Mouse (Mus musculus) limb, embryonic 11.5 days (tissue): ENCODE data around the gene Stk39. TPM values are rescaled to one million over a fixed set of nuclear protein-coding genes. Genes with fewer than 3 reads are reported as not detected.

Experiments used
- ATAC-seq: fragments of 200-750 bp; cut with Nextera tagmentation; 2 replicates; pipeline ENCODE4 v1.8.0; 2017; ENCODE audit warnings: low read depth; ENCODE audit not compliant: insufficient number of reproducible peaks, low FRiP score, low TSS enrichment
- DNase-seq: peaks from one replicate; pipeline ENCODE4 v3.0.0-alpha.2; 2015; ENCODE audit warnings: low spot score
- H3K27ac ChIP-seq: fragments of 300-500 bp; sonication (generic); replicated peaks from 2 replicates; pipeline ENCODE4 v1.5.1; 2014; ENCODE audit warnings: low read depth, mild to moderate bottlenecking, low read length
- H3K27me3 ChIP-seq: fragments of 300-500 bp; sonication (generic); 2 replicates; pipeline ENCODE4 v1.6.1; 2014; ENCODE audit warnings: mild to moderate bottlenecking, low read length, mixed read lengths; ENCODE audit not compliant: control insufficient read depth, insufficient read depth
- H3K36me3 ChIP-seq: fragments of 300-500 bp; sonication (generic); 2 replicates; pipeline ENCODE4 v1.6.1; 2014; ENCODE audit warnings: mild to moderate bottlenecking, low read length, moderate library complexity, mixed read lengths; ENCODE audit not compliant: control insufficient read depth, insufficient read depth
- H3K4me1 ChIP-seq: fragments of 300-500 bp; sonication (generic); 2 replicates; pipeline ENCODE4 v1.6.1; 2014; ENCODE audit warnings: low read length, mixed read lengths; ENCODE audit not compliant: control insufficient read depth, insufficient read depth
- H3K4me2 ChIP-seq: fragments of 300-500 bp; sonication (generic); 2 replicates; pipeline ENCODE4 v1.6.1; 2014; ENCODE audit warnings: low read depth, mild to moderate bottlenecking, moderate library complexity; ENCODE audit not compliant: severe bottlenecking
- H3K4me3 ChIP-seq: fragments of 300-500 bp; sonication (generic); 2 replicates; pipeline ENCODE4 v1.5.1; 2014; ENCODE audit warnings: low read depth, low read length
- H3K9ac ChIP-seq: fragments of 300-500 bp; sonication (generic); 2 replicates; pipeline ENCODE4 v1.6.1; 2014; ENCODE audit warnings: mild to moderate bottlenecking, low read length
- H3K9me3 ChIP-seq: fragments of 300-500 bp; sonication (generic); 2 replicates; pipeline ENCODE4 v1.6.1; 2016; ENCODE audit warnings: low read length; ENCODE audit not compliant: control insufficient read depth
- WGBS: fragments of 180-500 bp; shearing (Covaris S2); extraction: QIAGEN DNeasy Blood & Tissue Kit; methylation state at CpG from one replicate; pipeline ENCODE4 v1.1.7; 2014; 5-methylcytosine and 5-hydroxymethylcytosine counted together
- polyA plus RNA-seq: library from polyadenylated mRNA; unstranded; fragments of >200 nt; fragmentation: Nextera tagmentation; extraction: Ambion mirVana; gene quantifications from 2 replicates; pipeline ENCODE4 v1.2.1, GENCODE M21; 2014

Gene Stk39
- polyA plus RNA-seq, 1 experiment from 2014 or later: 22.3 TPM

DNA sequence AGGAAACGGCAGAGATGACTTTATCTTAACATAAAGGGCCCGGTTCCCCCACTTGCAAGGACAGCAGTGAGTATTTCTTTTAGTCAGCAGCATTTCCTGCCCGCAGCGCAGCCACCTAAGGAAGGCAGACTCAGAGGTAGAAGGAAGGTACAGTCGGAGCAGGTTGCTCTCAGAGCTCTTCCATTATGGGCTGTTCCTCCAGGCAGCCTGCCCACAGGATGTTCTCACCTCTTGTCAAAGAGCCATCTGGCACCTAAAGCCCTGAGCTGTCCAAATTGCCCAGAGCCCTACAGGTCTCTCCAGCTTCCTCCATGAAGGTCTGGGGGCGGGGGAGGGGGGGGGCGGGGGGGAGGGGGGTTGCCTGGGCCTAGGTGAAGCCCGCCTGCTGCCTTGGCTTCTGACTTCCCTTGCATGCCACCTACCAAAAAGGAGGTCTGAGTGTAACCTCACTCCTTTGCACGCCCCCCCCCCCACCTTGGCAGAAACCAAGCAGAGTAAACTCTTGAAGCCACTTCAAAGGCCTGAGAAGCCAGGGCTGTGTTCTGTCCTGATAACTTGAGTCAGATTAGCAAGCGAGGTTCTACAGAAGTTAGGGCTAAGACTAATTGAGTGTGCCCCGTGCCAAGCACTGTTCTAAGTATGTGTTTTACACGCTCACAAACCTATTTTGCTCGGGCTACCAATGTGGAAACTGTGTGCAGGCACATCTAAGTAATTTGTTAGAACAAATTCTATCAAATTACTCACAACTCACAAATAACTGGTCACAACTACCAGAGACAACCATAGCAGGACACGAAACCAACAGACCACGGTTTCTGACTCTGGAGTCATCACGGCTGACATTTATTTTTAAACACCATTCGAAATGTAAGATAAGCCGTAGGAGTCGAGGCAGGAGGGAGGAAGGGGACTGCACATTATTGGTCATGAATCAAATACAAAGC lies 5.7 kb downstream of the Stk39 start:
- Histone ChIP-seq H3K9me3 (no peaks in the 10 kb centered on the region), H3K4me3 (no peak overlapping the region), H3K9ac (no peak overlapping the region), H3K36me3 (no peaks in the 10 kb centered on the region), H3K27me3 (no peaks in the 10 kb centered on the region), H3K4me1 (peaks cover 11% of the 10 kb centered on the region; the same call in 1 of the 2 replicates), H3K4me2 (no peak overlapping the region), H3K27ac (no peak overlapping the region)
- no peak for ATAC-seq
- DNase-seq: no peak
- WGBS: 54% methylated on average over 16 of the region's 19 CpGs

DNA sequence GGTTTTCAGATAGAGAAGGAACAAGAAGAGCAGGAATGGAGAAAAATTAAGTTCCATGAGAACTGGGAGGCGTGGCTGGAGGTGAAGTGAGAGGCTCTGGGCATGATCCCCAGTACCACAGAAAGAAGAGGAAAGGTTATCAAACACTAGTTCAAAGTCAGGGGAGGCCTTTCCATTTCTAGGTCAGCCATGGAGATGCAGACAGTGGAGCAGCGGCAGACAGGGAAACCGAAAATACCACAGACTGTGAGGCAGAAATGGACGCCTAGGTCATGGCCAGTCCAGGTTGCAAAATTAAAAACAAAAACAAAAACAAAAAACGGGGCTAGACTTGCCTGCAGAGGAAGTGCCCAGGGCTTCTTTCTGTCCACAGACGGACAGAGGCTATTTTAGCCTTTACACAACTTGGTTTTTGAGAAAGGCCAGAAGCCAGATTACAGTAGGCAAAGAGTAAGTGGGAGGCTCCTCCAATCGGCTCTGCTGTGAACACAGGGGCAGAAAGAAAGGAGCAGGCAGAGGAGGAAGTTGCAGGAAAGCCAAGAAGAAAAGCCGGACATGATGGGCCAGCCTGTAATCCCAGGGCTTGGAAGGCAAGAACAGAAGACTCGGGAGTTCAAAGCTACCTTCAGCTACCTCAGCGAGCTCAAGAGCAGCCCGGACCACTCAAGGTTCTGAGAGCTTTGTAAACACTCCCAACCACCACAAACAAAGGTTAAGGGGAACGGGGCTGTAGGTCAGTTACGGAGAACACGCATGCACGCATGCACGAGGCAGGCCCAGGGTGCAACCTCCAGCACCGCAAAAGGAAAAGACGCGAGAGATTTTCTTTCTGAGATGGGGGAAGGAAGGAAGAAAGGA lies 6.6 kb downstream of the Stk39 start:
- Histone ChIP-seq H3K4me2 (no peak overlapping the region), H3K4me1 (peaks cover 7% of the 10 kb centered on the region; the same call in 1 of the 2 replicates), H3K36me3 (no peaks in the 10 kb centered on the region), H3K27me3 (no peaks in the 10 kb centered on the region), H3K9me3 (no peaks in the 10 kb centered on the region), H3K9ac (no peak overlapping the region), H3K4me3 (no peak overlapping the region), H3K27ac (no peak overlapping the region)
- WGBS: 73% methylated on average over 19 of the region's 19 CpGs
- no peak for DNase-seq
- no peak for ATAC-seq

DNA sequence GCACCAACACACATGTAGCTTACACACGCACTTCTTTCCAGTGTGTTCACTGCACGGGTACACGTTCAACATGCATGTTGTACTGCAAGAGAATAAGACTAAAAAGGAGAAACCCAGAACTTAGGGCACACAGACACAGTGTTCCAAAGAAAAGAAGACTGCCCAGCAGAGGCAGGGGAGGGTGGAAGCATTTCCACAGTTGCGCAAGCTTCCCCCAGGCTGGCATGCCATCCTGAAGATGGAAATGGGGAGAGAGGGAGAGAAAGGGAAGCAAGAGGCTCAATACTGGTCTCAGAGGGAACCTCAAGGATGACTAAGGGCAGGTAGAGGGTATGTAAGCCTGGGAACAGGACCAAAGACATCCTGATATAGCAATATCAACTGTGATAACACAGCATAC lies 7.6 kb downstream of the Stk39 start:
- Histone ChIP-seq H3K4me2 (no peak overlapping the region), H3K36me3 (no peaks in the 10 kb centered on the region), H3K9me3 (no peaks in the 10 kb centered on the region), H3K9ac (no peak overlapping the region), H3K27ac (no peak overlapping the region), H3K27me3 (no peaks in the 10 kb centered on the region), H3K4me1 (peaks cover 3% of the 10 kb centered on the region; the same call in 1 of the 2 replicates), H3K4me3 (no peak overlapping the region)
- DNase-seq (no peak), ATAC-seq (no peak)
- 96% methylated on average over 4 of the region's 4 CpGs for WGBS

DNA sequence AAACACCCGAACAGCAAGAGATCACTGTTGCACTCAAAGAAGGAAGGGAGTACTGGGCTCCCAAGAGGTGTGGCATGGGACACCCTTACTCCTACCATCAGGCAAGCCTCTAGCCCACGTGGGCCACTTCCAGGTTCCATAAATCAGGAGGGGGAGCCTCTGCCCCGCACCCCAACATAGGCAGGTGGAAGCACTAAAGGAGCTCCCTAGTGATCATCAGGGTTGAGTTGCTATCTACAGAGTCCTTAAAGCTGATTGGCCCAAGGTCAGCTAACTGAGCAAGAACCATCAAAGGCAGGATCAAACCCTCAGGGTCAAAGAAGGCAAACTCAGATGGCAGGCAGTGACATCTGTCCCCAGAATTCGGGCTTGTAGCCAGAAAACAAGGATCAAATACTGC lies 8.3 kb downstream of the Stk39 start:
- Histone ChIP-seq H3K27me3 (no peaks in the 10 kb centered on the region), H3K4me3 (no peak overlapping the region), H3K9me3 (no peaks in the 10 kb centered on the region), H3K36me3 (no peaks in the 10 kb centered on the region), H3K4me2 (no peak overlapping the region), H3K4me1 (0 out of 2 replicates have a peak, but pooled peaks cover 3% of the 10 kb centered on the region), H3K9ac (no peak overlapping the region), H3K27ac (no peak overlapping the region)
- no peak for DNase-seq
- whole genome bisulfite sequencing: 67% methylated on average over 4 of the region's 4 CpGs
- no peak for ATAC-seq

DNA sequence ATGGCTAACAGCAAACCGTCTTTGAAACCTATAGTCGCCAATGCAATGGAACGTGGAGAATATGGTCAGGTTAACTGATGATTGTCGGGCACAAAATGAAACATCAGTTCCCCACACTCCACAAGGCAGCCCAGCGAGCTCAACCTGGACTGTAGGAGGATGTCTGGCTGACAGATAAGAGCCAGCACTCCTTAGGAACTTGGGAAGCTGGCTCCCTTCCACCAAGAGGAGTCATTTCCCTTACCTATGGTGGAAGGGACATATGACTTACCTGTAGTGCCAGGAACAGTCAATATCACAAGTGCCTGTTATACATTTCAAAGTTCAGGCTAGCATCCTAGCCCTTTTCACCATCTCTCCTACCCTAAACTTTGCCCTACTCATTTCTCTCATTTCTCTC lies 14.0 kb downstream of the Stk39 start:
- H3K4me2 ChIP-seq: no peak overlapping the region
- H3K4me1 ChIP-seq: no peaks in the 10 kb centered on the region
- no peak overlapping the region for H3K4me3 ChIP-seq
- WGBS: 88% methylated on average over 5 of the region's 5 CpGs
- no peaks in the 10 kb centered on the region for H3K27me3 ChIP-seq
- no peak overlapping the region for H3K27ac ChIP-seq
- no peaks in the 10 kb centered on the region for H3K9me3 ChIP-seq
- H3K36me3 ChIP-seq: no peaks in the 10 kb centered on the region
- no peak for ATAC-seq
- no peak for DNase-seq
- H3K9ac ChIP-seq: no peak overlapping the region

DNA sequence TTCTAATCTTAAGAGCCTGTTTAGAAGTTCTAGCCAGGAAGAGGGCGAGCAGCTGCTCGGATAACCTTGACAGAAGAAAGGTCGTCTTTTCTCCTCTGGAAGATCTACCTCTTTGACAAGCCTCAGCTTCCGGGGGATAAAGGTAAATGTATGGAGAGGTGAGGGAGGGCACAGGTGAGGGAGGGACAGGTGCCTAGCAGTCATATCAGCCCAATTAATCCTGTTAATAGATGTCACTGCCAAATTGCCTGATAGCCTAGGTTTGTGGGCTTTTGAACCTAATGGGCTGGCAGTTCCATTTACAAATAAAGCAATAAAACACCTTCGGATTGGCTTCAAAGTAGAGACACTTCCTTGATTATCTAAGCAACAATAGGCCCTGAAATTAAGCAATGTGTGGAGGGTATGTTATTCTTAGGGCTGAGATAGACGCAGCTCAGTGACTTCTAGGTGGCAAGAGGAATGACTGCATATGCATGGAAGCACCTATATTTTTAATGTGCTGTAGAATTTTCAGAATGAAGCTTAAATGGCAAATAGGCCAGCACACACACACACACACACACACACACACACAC lies 14.5 kb downstream of the Stk39 start:
- Histone ChIP-seq H3K9me3 (no peaks in the 10 kb centered on the region), H3K27ac (no peak overlapping the region), H3K4me3 (no peak overlapping the region), H3K4me2 (no peak overlapping the region), H3K36me3 (no peaks in the 10 kb centered on the region), H3K4me1 (no peaks in the 10 kb centered on the region), H3K9ac (no peak overlapping the region), H3K27me3 (no peaks in the 10 kb centered on the region)
- 54% methylated on average over 6 of the region's 6 CpGs for WGBS
- DNase-seq: no peak
- no peak for ATAC-seq

DNA sequence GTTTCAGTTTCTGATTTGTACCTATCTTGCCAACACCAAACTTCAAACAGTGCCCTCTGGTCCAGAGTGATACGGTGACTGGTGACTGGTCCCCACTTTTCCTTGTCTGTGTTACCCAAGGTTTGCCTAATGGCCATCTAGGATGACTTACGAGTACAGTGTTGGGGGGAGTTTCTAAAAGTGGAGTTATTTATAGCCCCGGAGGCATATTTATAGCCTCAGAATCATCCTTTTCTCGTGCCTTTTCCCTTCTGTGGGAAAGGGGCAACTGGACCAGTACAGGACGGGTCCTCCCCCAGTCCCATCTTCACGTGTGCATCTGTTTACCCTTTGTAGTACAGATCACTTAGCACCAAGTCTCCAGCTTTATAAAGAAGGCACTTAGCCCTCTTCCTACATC lies 15.2 kb downstream of the Stk39 start:
- H3K9ac ChIP-seq: no peak overlapping the region
- no peaks in the 10 kb centered on the region for H3K9me3 ChIP-seq
- DNase-seq (no peak), ATAC-seq (no peak)
- H3K27ac ChIP-seq: no peak overlapping the region
- H3K4me1 ChIP-seq: no peaks in the 10 kb centered on the region
- no peak overlapping the region for H3K4me2 ChIP-seq
- 57% methylated on average over 6 of the region's 6 CpGs for WGBS
- H3K4me3 ChIP-seq: no peak overlapping the region
- no peaks in the 10 kb centered on the region for H3K36me3 ChIP-seq
- no peaks in the 10 kb centered on the region for H3K27me3 ChIP-seq

DNA sequence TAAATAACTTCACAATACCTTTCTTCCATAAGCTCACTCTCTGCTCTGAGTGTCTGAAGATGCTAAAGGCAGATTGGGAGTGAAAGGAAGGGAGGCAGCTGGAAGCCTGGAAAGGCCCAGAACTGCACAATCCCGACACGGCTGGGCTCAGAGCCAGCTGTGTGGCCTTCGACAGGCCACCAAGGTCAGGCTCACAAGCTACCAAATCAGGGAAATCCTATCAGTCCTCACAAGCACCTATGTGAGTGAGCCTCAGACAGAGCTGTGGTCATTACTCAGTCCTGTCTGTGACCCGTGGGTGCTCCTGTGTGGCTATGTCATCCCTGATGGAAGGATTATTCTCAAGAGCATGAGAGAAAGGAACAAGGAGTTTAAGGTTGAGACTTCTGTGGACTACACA lies 19.7 kb downstream of the Stk39 start:
- Histone ChIP-seq H3K36me3 (no peaks in the 10 kb centered on the region), H3K4me3 (no peak overlapping the region), H3K9me3 (no peaks in the 10 kb centered on the region), H3K9ac (no peak overlapping the region), H3K4me2 (no peak overlapping the region), H3K4me1 (no peaks in the 10 kb centered on the region), H3K27me3 (no peaks in the 10 kb centered on the region), H3K27ac (no peak overlapping the region)
- WGBS: 97% methylated on average over 4 of the region's 4 CpGs
- ATAC-seq: no peak
- DNase-seq: no peak
